Mouse (Mus musculus): ENCODE measurements around the gene Il16.
A peak's percentile ranks its signal among the peaks of the same experiment; 100 is the strongest.

DNA sequence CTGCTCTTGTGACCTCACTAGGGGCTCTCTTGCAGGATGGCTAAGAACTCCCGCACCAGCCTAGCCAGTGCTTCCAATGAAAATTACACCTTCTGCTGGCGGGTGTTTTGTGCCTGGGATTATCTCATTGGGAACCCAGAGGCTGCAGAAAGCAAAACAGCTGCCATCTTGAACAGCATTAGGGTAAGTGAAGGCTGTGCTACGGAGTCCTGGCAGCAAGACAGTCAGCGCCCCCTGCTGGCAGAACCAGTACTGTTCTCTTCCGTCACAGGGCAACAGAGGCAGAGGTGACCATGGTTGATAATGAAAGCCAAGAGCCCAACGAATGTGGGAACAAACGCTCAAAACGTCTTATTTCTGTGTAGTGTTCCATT is 145.6 kb downstream of the Il16 start:
- peak; percentile 53 for TF ChIP-seq CTCF (IDR thresholded peaks at IDR 0.05; ENCODE audit: extremely low read depth, insufficient read depth, low read length)
- TF ChIP-seq POLR2A (IDR thresholded peaks at IDR 0.05; ENCODE audit: extremely low read depth, insufficient read depth, low read length) = no peak

Measured in cortical plate, adult 2 months (tissue).